Mouse (Mus musculus) A20 (cell line): Measurements from ENCODE around the gene Ush1g.

Source experiments
- DNase-seq: peaks from one replicate; pipeline ENCODE4 v3.0.0-alpha.2; 2011; ENCODE audit warnings: low read depth, low spot score

Ush1g gene

GRCm38 (mm10) chr11:115321906-115322693 lies at the start of gene Ush1g:
Ush1g (minus strand) TSS chr11:115322041.
- DNase-seq = peak; percentile 61

GRCm38 (mm10) chr11:115371354-115371753 lies 49.5 kb upstream of the Ush1g start:
- no peak for DNase-seq

GRCm38 (mm10) chr11:115370368-115370767 lies 48.5 kb upstream of the Ush1g start:
- DNase-seq = no peak

- DNase-seq = peak; percentile 83
Measured at GRCm38 (mm10) chr11:115367395-115367944, 45.6 kb upstream of the Ush1g start, which contains the start of gene Hid1. Hid1 (minus strand) TSS chr11:115367756.

GRCm38 (mm10) chr11:115366706-115367394 lies 45.0 kb upstream of the Ush1g start:
- DNase-seq = no peak

GRCm38 (mm10) chr11:115366039-115366705 lies 44.3 kb upstream of the Ush1g start:
- DNase-seq = no peak

- no peak for DNase-seq
Measured at GRCm38 (mm10) chr11:115364136-115364535, 42.3 kb upstream of the Ush1g start.

GRCm38 (mm10) chr11:115359726-115360125 lies 37.9 kb upstream of the Ush1g start:
- peak; percentile 63 for DNase-seq

GRCm38 (mm10) chr11:115359293-115359692 lies 37.5 kb upstream of the Ush1g start:
- DNase-seq = no peak

- peak; percentile 72 for DNase-seq
Measured at GRCm38 (mm10) chr11:115358468-115358867, 36.6 kb upstream of the Ush1g start.

GRCm38 (mm10) chr11:115354183-115354582 lies 32.3 kb upstream of the Ush1g start:
- DNase-seq = peak; percentile 79

GRCm38 (mm10) chr11:115353375-115353774 lies 31.5 kb upstream of the Ush1g start:
- no peak for DNase-seq

GRCm38 (mm10) chr11:115349976-115350375 lies 28.1 kb upstream of the Ush1g start:
- no peak for DNase-seq

- no peak for DNase-seq
Measured at GRCm38 (mm10) chr11:115348681-115349248, 26.9 kb upstream of the Ush1g start.

- DNase-seq = no peak
Measured at GRCm38 (mm10) chr11:115345515-115345914, 23.7 kb upstream of the Ush1g start.

- DNase-seq = peak; percentile 17
Measured at GRCm38 (mm10) chr11:115344967-115345366, 23.1 kb upstream of the Ush1g start.

GRCm38 (mm10) chr11:115341866-115342265 lies 20.0 kb upstream of the Ush1g start:
- no peak for DNase-seq

GRCm38 (mm10) chr11:115341246-115341645 lies 19.4 kb upstream of the Ush1g start:
- DNase-seq = no peak

- no peak for DNase-seq
Measured at GRCm38 (mm10) chr11:115337826-115338225, 16.0 kb upstream of the Ush1g start.

GRCm38 (mm10) chr11:115337350-115337749 lies 15.5 kb upstream of the Ush1g start:
- no peak for DNase-seq

- no peak for DNase-seq
Measured at GRCm38 (mm10) chr11:115336115-115336514, 14.3 kb upstream of the Ush1g start.

- DNase-seq = no peak
Measured at GRCm38 (mm10) chr11:115335223-115335622, 13.4 kb upstream of the Ush1g start.
